Mouse (Mus musculus) kidney, postnatal 10 days (tissue): ENCODE results near the gene Abcg4.
"Not testable (repeated sequence)": the region's sequence is repeated elsewhere in the genome, so short reads cannot be mapped to it uniquely, and the experiment has no call there.

Source experiments
- DNase-seq: peaks from one replicate; pipeline ENCODE4 v3.0.0; 2021; ENCODE audit warnings: mixed read lengths

Gene Abcg4

DNA sequence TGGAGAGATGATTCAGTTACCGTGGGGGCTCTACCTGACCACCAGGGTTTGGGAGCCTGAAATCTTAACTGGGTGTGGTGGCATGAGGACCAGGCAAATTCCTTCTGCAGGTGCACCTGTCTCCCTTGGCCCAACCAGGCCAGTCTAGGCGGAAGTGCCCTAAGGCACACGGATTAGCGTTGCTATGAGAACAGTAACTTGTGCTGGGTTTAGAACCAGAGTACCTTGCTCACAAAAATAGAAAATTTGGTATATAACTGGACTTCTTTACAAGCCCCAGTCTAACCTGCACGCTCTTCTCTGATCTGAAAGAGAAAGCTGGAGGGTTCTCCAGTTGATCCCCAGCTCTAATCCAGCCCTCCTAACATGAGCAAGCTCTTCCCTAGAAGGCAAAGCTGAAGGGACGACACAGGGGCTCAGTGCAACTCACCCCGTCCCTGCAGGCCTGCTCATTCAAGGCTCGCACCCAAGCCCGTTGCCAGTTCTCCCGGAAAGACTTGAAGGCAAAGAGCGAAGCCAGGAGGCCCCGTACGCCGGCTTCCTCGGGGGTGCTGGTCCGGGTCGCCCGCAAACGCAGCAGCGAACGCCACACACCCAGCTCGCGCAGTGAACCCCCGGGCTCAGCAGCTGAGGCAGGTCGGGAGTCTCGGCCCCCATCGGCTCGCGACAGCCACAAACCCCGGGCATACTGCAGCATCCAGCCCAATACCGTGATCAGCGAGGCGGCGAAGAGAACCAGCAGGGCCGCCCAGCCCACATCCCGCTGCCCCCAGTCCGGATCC lies 30.9 kb upstream of the Abcg4 start:
- peak; percentile 59 for DNase-seq

DNA sequence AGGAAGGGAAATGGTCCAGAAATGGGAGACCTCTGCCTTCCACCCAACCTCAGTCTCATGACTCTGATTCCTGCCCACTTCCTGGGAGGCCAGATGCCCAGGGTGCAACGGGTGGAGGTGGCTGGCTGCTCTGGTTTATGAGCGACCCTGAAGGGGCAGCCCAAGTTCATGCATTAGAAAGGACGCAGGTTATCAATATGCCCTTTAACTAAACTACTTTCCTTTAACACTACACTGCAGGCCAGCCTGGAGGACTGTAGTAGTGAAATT lies 30.3 kb upstream of the Abcg4 start:
- DNase-seq = peak; percentile 58

DNA sequence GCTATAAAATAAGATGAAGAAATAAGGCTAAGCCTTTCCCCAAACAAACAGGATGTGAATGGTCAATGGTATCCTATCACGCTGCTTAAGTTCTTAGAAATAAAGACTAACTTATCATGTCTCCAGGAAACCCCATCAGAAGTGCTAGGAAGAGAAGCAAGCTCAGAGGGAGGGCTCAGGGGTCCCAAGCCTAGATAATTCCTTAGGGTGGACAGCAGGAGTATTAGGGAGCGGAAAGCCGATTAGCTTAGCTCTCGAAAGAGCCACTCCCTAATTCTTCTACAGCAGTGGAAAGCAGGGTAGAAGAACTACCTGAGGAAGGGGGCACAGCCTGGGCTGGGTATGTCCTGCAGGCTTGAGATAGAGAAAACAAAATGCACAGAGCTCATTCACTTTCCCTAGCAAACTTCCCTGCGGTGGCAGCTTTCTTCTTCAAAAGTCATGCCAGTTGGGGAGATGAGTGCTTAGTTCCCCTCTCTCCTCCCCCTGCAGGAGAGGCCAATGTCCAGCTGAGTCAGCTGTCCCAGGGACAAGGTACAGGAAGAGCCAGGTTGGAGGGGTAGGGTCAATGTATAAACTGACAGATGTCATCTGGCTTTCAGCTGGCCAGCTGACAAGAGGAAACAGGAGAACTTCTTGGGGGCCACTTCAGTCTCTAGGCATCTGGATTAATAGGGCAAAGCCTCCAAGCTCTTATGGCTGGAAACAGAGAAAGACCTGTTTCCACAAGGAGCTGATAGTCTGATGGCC lies 29.8 kb upstream of the Abcg4 start:
- DNase-seq = peak; percentile 69

DNA sequence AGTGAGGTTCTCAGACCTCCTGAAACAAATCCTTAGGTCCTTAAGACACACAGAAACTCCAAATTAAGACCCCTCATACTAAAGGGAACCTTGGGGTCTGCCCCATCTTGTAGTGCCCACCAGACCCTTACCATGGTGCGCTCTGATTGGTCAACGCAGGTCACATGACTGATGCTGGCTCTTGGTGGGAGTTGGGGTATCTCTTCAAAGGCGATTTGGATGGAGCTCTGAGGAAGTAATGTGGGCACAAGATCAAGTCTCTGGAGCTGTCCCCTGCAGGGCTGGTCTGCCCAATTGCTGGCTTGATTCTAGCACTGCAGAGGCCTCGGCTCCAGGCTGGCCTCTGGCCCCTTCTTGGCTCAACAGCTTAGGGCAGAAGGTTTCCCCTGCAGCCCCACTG lies 29.0 kb upstream of the Abcg4 start:
- DNase-seq = no peak

DNA sequence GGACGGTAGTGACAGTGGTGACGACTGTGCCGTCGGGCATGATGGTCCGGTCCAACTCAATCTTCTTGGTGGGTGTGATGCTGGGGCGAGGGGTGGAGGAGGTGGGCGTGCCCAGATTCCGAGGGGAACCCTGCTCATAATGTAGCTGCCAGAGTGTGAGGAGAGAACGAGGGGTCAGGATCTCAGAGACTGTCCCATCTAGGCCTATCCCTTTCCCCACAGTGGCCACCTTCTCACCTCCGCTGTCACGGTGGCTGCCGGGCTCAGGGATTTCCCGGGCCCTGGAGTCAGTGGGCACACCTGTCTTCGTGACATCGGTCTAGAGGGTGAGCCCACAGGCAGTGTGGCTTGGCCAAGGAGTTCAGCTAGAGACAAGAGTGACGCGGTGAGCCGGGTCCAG lies 26.5 kb upstream of the Abcg4 start:
- no peak for DNase-seq

DNA sequence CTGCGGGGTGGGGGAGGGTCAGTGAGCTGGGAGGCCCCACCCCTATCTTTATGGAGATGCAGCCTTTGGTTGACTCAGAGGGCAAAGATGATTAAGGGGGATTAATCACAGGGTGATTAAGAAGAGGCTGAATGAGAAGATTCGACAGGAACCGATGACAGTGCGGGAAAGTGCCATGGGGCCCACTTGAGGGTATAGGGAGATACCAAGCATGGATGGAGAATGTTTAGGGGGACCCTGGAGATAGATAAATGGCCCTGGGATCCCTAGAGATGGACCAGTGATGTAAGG lies 25.8 kb upstream of the Abcg4 start:
- DNase-seq = no peak

DNA sequence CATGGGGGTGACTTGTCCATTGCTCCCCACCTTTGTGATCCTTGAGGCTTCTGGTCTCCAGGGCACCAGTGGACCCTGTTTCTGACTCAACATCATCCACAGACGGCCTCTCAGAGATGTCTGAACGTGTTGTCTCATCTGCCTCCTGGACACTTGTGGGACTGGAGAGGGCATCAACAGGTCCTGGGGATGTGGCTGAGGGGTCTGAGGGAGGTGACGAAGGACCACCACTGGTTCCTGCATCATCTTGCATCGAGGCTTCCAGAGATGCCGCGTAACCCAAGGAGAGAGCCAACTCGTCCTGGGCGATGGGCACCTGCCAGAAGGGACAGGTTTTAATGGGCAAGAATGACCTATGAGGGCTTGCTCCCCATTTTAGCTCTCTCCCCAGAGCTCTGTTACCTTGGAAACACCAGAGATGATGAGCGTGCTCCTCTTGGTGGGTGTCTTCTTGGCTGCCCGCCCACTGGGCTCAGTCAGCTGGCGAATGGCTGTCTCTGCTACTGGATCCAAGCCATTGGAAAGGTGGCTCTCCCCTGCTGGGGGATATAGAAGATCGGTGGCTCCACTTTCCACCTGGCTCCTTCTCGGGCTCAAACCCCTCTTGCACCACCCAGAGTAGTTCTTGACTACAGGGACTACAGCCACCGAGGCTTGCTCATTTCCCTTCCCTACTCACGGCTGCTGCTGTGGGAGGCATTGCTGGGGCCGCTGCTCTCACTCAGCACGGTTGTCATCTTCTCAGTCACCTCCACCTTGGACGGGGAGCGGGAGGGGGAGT lies 25.3 kb upstream of the Abcg4 start:
- no peak for DNase-seq

DNA sequence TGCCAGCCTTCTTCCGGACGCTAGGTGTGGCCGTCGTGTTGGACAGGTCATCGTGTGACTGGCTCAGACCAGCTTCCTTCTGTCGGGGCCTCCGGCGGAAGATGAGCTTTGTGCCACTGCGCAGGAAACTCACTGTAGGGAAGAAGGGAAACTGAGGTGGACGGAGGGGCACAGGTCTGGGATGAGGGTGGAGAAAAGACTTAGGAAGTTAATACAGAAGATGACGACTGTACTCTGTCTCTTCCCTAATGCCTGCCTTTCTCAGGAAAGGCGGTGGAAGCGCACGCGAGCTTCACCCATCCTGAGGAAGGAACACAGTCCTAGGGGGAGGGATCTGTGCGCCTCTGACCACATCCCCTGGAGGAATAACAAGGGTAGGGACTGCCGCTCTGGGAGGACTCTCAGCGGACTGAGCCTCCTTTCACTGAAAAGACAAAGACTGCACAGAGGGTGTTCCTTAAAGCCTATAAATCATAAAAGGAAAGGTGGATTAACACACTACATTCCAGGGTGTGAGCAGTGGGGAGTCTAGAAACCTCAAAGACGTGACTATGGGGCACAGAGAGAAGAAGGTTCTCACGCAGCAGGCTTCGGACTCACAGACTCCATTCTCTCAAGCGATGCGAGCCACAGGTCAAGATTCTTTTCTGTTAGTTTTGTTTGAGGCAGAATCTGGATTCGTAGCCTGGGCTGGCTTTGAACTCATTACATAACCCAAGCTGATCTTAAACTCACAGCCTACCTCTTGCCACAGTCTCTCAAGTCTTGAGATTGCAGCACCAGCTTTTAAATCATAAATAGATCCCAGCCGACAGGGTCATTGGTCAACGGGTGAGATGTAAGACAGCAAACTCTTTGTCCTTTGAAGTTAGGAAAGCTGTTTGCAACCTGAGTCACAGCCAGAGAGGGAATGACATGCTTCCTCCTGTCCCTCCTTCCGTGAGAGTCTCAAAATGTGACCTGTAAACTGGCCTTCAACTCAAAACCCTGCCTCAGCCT lies 23.0 kb upstream of the Abcg4 start:
- DNase-seq = peak; percentile 66

DNA sequence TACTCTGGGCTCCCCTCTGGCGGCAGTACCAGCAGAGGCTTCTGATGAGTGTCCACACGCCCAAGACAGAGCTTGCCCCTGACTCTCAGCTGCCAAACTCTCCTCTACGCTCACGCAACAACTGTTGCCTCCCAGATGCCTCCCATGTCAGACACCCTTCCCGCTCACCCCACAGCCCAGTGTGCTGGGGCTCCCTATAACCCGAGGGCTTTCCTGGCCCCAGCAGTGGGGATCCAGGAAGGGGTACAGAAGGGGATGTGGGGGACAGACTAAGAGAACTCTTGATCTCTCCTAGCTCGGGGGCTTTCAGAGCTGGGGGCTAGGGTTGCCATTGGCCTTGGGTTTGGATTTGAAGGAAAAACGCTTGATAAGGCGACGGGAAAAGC lies 22.3 kb upstream of the Abcg4 start:
- no peak for DNase-seq

DNA sequence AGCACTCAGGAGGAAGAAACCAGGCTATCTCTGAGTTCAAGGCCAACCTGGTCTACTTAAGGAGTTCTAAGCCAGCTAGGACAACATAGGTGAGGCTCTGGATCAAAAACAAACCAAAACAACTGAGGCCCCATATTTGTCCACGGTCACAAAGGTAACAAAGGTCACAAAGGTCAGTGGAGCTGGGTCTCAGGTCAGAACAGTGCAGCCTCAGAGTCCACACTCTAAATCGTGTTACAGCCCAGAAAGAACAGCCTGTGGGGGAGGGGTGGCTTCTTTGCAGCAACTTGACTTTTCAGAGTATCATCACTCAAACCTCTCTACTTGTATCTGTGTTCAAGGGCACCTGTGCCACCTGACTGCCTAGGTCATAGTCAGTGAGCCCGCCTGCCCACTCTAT lies 21.3 kb upstream of the Abcg4 start:
- DNase-seq = no peak

DNA sequence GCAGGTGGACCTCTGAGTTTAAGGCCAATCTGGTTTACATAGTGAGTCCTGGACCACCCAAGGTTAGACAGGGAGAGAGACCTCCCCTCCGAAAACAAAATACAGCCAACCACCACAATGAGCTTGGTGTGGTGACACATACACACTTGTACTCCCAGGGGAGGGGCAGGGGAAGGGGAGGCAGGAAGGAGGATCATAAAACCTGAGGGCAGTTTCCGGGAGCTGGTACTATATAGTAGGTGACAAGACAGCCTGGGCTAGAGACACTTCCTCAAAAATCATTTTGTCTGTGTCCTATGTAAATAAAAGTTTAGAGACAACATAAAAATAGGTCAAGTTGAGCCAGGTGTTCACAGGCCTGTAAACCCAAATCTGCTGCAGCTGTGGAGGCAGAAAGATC lies 18.8 kb upstream of the Abcg4 start:
- no peak for DNase-seq

DNA sequence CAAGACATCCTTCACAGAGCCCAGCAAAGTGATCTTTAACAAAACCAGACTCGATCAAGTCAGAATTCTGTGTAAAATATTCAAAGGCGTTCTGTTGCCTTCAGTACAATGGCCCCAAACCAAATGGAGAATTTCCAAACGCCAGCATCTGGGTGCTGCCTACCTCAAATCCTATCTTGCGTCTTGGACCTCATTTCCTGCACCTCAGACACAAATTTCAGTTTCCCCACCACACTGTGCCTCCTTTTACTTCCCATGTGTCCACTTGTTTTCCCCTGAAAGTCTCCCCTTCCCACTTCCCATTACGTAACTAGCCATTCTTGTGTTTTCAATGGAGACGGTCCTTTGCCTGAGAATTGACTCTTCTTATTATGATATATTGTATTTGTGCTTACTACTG lies 18.1 kb upstream of the Abcg4 start:
- DNase-seq = no peak

DNA sequence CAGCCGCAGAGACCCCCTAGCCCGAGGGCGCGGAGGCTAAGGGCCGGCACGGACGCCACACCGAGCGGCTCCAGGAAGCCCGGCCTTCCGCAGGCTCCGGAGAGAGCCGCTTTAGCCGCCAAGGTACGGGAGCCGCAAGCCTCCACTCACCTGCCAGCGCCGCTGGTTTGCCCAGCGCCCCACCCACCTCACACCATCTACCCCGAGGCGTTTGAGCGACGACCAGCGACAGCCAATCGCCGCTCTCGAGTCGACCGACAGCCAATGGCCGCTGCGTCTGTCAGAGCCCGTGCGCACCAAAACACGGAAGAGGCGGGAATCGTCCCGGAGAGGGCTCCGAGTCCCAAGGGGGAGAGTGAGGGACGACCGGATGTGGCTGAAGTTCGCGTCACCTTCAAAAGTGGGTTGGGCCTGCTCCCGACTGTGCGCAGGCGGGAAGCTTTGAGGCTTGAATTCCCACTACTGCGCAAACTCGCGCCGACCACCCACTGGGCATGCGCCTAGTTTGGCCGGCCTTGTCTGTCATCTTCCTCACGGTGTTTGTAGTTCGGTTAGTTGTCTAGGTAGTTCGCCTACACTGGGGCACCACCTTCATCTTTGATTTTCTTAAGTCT lies 17.2 kb upstream of the Abcg4 start, which contains the start of gene Hinfp:
Gene Hinfp (minus strand): TSS at position 206 of the 614 bp plus-strand sequence.
- peak; percentile 99 for DNase-seq

DNA sequence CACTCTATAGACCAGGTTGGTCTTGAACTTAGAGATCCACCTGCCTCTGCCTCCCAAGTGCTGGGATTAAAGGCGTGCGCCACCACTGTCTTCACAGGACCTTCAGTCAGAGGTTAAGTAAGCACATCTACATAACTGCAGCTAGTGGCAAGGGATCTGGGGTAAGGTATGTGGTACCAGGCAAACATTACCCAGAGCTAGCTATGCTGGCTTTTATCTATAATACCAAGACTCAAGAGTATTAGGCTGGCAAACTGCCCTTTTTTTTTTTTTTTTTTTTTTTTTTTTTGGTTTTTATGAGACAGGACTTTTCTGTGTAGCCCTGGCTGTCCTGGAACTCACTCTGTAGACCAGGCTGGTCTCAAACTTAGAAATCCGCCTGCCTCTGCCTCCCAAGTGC lies 11.6 kb upstream of the Abcg4 start:
- DNase-seq = not testable (repeated sequence)

DNA sequence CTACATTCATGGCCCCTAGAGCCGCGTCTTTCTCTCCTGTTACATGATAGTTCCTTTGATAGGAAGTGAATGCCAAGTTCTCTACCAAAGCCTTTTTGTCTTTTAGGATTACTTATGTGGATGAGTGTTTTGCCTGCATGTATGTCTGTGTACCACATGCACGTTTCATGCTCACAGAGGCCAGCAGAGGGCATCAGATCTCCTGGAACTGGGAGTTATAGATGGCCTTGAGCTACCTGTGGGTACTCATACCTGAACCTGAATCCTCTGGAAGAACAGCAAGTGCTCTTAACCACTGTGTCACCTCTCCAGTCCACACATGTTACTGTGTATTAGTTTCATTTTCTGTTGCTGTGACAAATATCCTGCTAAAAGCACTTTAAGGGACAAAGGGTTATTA lies 4.1 kb upstream of the Abcg4 start:
- peak; percentile 73 for DNase-seq

DNA sequence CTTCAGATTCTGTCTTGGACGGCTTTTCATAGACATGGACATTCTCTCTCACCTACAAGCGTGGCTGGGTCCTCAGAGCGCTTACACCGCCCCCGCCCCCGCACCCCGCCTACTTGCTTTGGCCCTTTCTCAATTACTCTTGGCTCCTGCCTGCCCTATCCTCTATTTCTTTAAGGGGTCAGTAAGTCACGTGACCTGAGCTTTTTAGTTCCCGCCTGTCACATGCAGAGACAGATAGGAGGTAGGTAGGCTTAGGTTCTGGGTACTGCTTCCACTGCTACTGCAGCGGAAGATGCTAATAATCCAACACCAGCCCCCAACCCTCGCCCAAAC lies 510 bp upstream of the Abcg4 start:
- no peak for DNase-seq

DNA sequence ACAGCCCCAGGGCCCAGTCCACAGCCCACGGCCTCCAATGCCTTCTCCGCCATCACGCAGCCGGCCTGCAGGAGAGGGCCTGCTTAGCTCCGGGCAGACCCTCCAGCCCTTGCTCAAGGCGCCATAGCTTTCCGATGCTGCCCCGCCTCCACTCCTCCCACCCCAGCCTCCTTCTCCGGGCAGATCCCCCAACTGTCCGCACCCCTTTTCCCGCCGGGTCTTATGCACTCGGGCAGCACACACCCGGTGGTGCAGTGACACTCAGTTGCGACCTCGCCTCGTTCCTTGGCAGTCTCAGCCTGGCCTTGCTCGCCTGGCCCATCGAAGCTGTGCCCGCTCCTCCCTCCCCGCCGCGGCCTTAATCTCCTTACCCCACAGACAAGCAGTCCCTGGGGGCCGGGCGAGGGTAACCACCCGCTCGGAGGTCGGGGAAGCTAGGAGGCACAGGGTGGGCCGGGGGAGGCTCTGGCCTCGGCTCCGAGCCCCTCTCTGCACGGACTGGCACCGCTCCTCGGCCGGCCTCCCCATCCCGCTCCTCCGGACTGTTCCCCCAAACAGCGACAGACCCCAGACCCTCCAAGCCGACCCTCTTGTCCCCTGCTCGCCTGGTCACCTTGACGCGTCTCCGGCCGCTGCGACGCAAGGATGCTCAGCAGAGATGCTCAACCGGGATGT lies 877 bp downstream of the Abcg4 start:
- peak; percentile 24 for DNase-seq

DNA sequence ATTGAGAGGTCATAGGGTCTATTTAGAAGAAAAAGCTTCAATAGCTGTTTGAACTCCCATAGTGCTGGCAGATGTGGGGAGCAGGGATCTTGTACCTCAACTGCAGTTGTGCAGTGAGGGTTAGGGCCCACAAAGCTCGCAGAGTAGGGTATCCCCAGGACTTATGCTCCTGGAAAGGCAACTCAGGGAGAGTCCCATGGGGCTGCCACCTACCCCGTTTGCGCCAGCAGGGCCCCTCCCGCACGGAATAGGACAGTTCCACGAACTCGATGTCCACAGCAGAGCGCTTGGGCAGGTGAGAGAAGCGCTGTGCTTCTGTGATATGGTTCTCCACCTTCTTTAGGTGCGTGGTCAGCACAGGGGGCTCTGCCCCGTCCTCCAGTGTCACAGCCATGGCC lies 1.4 kb downstream of the Abcg4 start:
- no peak for DNase-seq

DNA sequence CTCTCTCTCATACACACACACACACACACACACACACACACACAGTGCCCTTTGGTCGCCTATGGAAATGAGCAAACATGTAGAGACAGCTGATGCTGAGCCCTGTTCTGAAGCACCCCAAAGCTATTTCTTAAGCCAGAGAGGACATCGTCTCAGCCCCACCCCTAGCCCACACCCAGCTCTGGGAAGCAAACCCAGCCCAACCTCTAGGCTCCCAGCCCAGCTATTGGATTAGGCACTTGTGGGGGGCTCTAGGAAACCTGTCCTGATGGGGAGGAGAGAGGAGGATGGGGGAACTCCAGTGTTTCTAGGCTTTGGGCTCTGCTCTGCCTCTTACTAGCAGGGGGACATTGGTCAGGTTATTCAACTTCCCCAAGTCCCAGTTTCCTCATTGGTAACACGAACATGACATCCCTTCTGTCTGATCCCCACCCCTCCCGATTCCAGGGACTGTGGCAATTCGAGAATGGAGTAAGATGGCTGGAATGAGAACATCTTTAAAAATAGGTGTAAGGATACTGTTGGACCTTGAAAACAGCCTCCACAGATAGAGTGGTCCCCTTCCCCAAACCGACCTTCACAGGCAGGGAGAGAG lies 2.1 kb downstream of the Abcg4 start:
- DNase-seq = no peak

DNA sequence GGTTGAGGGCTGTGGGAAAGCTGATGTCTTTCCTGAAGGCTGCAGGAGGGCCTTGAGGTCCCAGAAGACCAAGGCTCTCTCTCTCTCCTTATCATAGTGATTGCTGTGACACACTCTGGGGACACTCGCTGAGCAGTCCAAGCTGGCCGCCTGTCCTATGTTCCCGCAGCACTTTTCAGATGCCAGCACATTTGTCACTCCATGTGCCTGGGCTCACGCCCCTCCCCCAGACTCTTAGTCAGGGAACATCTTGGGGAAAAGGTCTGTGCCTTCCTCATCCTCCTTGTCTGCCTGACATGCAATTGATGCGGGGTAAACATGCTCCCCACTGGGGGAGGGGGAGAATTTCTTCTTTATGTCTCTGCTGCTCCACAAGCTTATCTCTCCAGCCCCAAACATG lies 5.2 kb downstream of the Abcg4 start:
- DNase-seq = no peak

DNA sequence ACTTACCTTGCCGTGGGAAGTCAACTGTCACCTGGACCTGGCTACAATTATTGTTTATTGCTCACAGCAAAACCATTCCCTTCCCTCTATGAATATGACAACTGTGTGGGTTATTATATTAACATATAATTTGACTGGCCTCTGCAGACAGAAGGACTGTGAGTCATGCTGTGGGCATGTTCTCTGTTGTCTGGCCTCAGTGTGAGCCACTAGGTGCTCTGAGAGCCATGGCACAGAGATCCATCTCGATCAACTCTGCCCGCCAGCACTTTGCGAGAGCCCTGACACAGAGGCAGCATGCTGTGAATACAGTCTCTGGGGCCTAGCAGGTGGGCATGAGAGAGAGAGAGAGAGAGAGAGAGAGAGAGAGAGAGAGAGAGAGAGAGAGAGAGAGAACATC lies 18.4 kb downstream of the Abcg4 start:
- DNase-seq = no peak

DNA sequence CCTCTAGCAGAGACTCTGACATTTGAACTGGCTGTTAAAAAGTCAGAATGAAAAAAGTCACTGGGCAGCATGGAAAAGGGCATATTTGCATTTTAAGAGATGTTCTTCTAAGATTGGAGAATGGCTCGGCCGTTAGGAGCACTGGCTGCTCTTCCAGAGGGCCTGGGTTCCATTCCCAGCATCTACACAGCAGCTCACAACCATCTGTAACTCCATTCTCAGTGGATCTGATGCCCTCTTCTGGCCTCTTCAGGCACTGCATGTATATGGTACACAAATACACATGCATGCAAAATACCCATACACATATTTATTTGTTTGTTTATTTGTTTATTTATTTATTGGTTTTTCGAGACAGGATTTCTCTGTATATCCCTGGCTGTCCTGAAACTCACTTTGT lies 19.3 kb downstream of the Abcg4 start:
- peak; percentile 57 for DNase-seq
